Mouse (Mus musculus) liver, embryonic 11.5 days (tissue): Measurements from ENCODE around the gene Ncam1. TPM values are rescaled to one million over a fixed set of nuclear protein-coding genes. Genes with fewer than 3 reads are reported as not detected.

Source experiments
- ATAC-seq: fragments of 200-750 bp; cut with Nextera tagmentation; replicated peaks from 2 replicates; pipeline ENCODE4 v1.8.0; 2017; ENCODE audit warnings: moderate number of reproducible peaks, mild to moderate bottlenecking, moderate TSS enrichment, moderate library complexity; ENCODE audit not compliant: low FRiP score
- DNase-seq: peaks from one replicate; pipeline ENCODE4 v3.0.0-alpha.2; 2017; ENCODE audit warnings: low spot score
- H3K27ac ChIP-seq: fragments of 300-500 bp; sonication (generic); 2 replicates; pipeline ENCODE4 v1.5.1; 2014; ENCODE audit warnings: mild to moderate bottlenecking, low read depth, low read length, control low read depth
- H3K27me3 ChIP-seq: fragments of 300-500 bp; sonication (generic); replicated peaks from 2 replicates; pipeline ENCODE4 v1.6.1; 2014; ENCODE audit warnings: low read length, mixed read lengths; ENCODE audit not compliant: control insufficient read depth, insufficient read depth
- H3K36me3 ChIP-seq: fragments of 300-500 bp; sonication (generic); 2 replicates; pipeline ENCODE4 v1.6.1; 2014; ENCODE audit warnings: mild to moderate bottlenecking, low read length, moderate library complexity, mixed read lengths; ENCODE audit not compliant: control insufficient read depth, insufficient read depth
- H3K4me1 ChIP-seq: fragments of 300-500 bp; sonication (generic); replicated peaks from 2 replicates; pipeline ENCODE4 v1.6.1; 2014; ENCODE audit warnings: low read length, mixed read lengths; ENCODE audit not compliant: control insufficient read depth, insufficient read depth
- H3K4me2 ChIP-seq: fragments of 300-500 bp; sonication (generic); 2 replicates; pipeline ENCODE4 v1.6.1; 2014; ENCODE audit warnings: mild to moderate bottlenecking, control low read depth, moderate library complexity
- H3K4me3 ChIP-seq: fragments of 300-500 bp; sonication (generic); 2 replicates; pipeline ENCODE4 v1.5.1; 2014; ENCODE audit warnings: low read depth, low read length, control low read depth
- H3K9ac ChIP-seq: fragments of 300-500 bp; sonication (generic); 2 replicates; pipeline ENCODE4 v1.6.1; 2014; ENCODE audit warnings: low read depth, low read length, control low read depth
- H3K9me3 ChIP-seq: fragments of 300-500 bp; sonication (generic); 2 replicates; pipeline ENCODE4 v1.6.1; 2016; ENCODE audit warnings: low read length, inconsistent platforms, mixed read lengths; ENCODE audit not compliant: control insufficient read depth
- WGBS: fragments of 180-500 bp; shearing (Covaris S2); extraction: QIAGEN DNeasy Blood & Tissue Kit; methylation state at CpG from one replicate; pipeline ENCODE4 v1.1.7; 2014; 5-methylcytosine and 5-hydroxymethylcytosine counted together
- polyA plus RNA-seq: library from polyadenylated mRNA; unstranded; fragments of >200 nt; fragmentation: Nextera tagmentation; extraction: Ambion mirVana; gene quantifications from 2 replicates; pipeline ENCODE4 v1.2.1, GENCODE M21; 2014

Ncam1 gene
- polyA plus RNA-seq, 1 experiment from 2014 or later = 20.1 TPM

- DNase-seq (no peak), ATAC-seq (no peak)
- no peaks in the 10 kb centered on the region for H3K9me3 ChIP-seq
- H3K4me1 ChIP-seq = no peaks in the 10 kb centered on the region; the same call in 1 of the 2 replicates
- H3K9ac ChIP-seq = no peak overlapping the region
- no peak overlapping the region for H3K4me2 ChIP-seq
- no peaks in the 10 kb centered on the region for H3K27me3 ChIP-seq
- H3K4me3 ChIP-seq = no peak overlapping the region
- no peaks in the 10 kb centered on the region for H3K36me3 ChIP-seq
- no peak overlapping the region for H3K27ac ChIP-seq
- WGBS = 59% methylated on average over 10 of the region's 10 CpGs
Observed at GRCm38 (mm10) chr9:49593951-49594536, 204.7 kb downstream of the Ncam1 start.

- H3K9ac ChIP-seq = no peak overlapping the region
- DNase-seq (no peak), ATAC-seq (no peak)
- H3K4me2 ChIP-seq = no peak overlapping the region
- no peak overlapping the region for H3K4me3 ChIP-seq
- H3K36me3 ChIP-seq = no peaks in the 10 kb centered on the region
- no peaks in the 10 kb centered on the region for H3K27me3 ChIP-seq
- no peak overlapping the region for H3K27ac ChIP-seq
- H3K4me1 ChIP-seq = no peaks in the 10 kb centered on the region; the same call in 1 of the 2 replicates
- no peaks in the 10 kb centered on the region for H3K9me3 ChIP-seq
- WGBS = 52% methylated on average over 2 of the region's 2 CpGs
Observed at GRCm38 (mm10) chr9:49592006-49592405, 206.7 kb downstream of the Ncam1 start.

GRCm38 (mm10) chr9:49590261-49590660, 208.5 kb downstream of the Ncam1 start:
- Histone ChIP-seq H3K4me3 (no peak overlapping the region), H3K27me3 (no peaks in the 10 kb centered on the region), H3K4me2 (no peak overlapping the region), H3K27ac (no peak overlapping the region), H3K36me3 (no peaks in the 10 kb centered on the region), H3K9ac (no peak overlapping the region), H3K4me1 (no peaks in the 10 kb centered on the region), H3K9me3 (no peaks in the 10 kb centered on the region)
- no peak for ATAC-seq
- DNase-seq = no peak
- WGBS = 66% methylated on average over 4 of the region's 4 CpGs

GRCm38 (mm10) chr9:49577136-49577535, 221.6 kb downstream of the Ncam1 start:
- H3K9ac ChIP-seq = no peak overlapping the region
- no peaks in the 10 kb centered on the region for H3K9me3 ChIP-seq
- no peak overlapping the region for H3K27ac ChIP-seq
- no peak for DNase-seq
- H3K36me3 ChIP-seq = no peaks in the 10 kb centered on the region
- H3K4me3 ChIP-seq = no peak overlapping the region
- WGBS = 90% methylated on average over 4 of the region's 4 CpGs
- no peak for ATAC-seq
- H3K4me1 ChIP-seq = no peaks in the 10 kb centered on the region
- no peaks in the 10 kb centered on the region for H3K27me3 ChIP-seq
- no peak overlapping the region for H3K4me2 ChIP-seq

GRCm38 (mm10) chr9:49571695-49572510, 226.8 kb downstream of the Ncam1 start:
- ATAC-seq = no peak
- H3K27ac ChIP-seq = no peak overlapping the region

GRCm38 (mm10) chr9:49570731-49571694, 227.7 kb downstream of the Ncam1 start:
- Histone ChIP-seq H3K4me1 (no peaks in the 10 kb centered on the region; the same call in 1 of the 2 replicates), H3K9me3 (no peaks in the 10 kb centered on the region), H3K9ac (no peak overlapping the region), H3K27me3 (no peaks in the 10 kb centered on the region), H3K4me3 (no peak overlapping the region), H3K36me3 (no peaks in the 10 kb centered on the region), H3K4me2 (no peak overlapping the region), H3K27ac (no peak overlapping the region)
- WGBS = 51% methylated on average over 10 of the region's 10 CpGs
- no peak for ATAC-seq
- no peak for DNase-seq

More at GRCm38 (mm10) chr9:49571695-49572510, 226.8 kb downstream of the Ncam1 start:
- Histone ChIP-seq H3K4me1 (no peaks in the 10 kb centered on the region; the same call in 1 of the 2 replicates), H3K36me3 (no peaks in the 10 kb centered on the region), H3K4me3 (no peak overlapping the region), H3K9ac (no peak overlapping the region), H3K9me3 (no peaks in the 10 kb centered on the region), H3K27me3 (no peaks in the 10 kb centered on the region), H3K4me2 (no peak overlapping the region)
- no peak for DNase-seq
- 61% methylated on average over 9 of the region's 9 CpGs for WGBS

- Histone ChIP-seq H3K27ac (no peak overlapping the region), H3K27me3 (no peaks in the 10 kb centered on the region), H3K36me3 (no peaks in the 10 kb centered on the region), H3K4me2 (no peak overlapping the region), H3K4me1 (no peaks in the 10 kb centered on the region; the same call in 1 of the 2 replicates), H3K4me3 (no peak overlapping the region), H3K9ac (no peak overlapping the region), H3K9me3 (no peaks in the 10 kb centered on the region)
- DNase-seq (no peak), ATAC-seq (no peak)
- WGBS = 39% methylated on average over 7 of the region's 7 CpGs
Observed at GRCm38 (mm10) chr9:49570033-49570660, 228.6 kb downstream of the Ncam1 start.

GRCm38 (mm10) chr9:49565846-49566245, 232.9 kb downstream of the Ncam1 start:
- DNase-seq (no peak), ATAC-seq (no peak)
- H3K36me3 ChIP-seq = no peaks in the 10 kb centered on the region
- H3K4me1 ChIP-seq = no peaks in the 10 kb centered on the region; the same call in 1 of the 2 replicates
- H3K27ac ChIP-seq = no peak overlapping the region
- H3K9me3 ChIP-seq = no peaks in the 10 kb centered on the region
- H3K4me2 ChIP-seq = no peak overlapping the region
- no peaks in the 10 kb centered on the region for H3K27me3 ChIP-seq
- no peak overlapping the region for H3K9ac ChIP-seq
- H3K4me3 ChIP-seq = no peak overlapping the region
- WGBS = 88% methylated on average over 2 of the region's 2 CpGs
